Mouse (Mus musculus) kidney, embryonic 15.5 days (tissue): ENCODE results near the gene Zfp991. TPM values are rescaled to one million over a fixed set of nuclear protein-coding genes. Genes with fewer than 3 reads are reported as not detected.
"Not testable (repeated sequence)": the region's sequence is repeated elsewhere in the genome, so short reads cannot be mapped to it uniquely, and the experiment has no call there.

Experiments used
- ATAC-seq: fragments of 200-750 bp; cut with Nextera tagmentation; replicated peaks from 2 replicates; pipeline ENCODE4 v1.8.0; 2017; ENCODE audit warnings: moderate TSS enrichment; ENCODE audit not compliant: low FRiP score
- H3K27ac ChIP-seq: fragments of 300-500 bp; sonication (generic); 2 replicates; pipeline ENCODE4 v1.5.1; 2015; ENCODE audit warnings: mild to moderate bottlenecking, inconsistent platforms
- H3K27me3 ChIP-seq: fragments of 300-500 bp; sonication (generic); 2 replicates; pipeline ENCODE4 v1.6.1; 2015; ENCODE audit warnings: inconsistent platforms
- H3K36me3 ChIP-seq: fragments of 300-500 bp; sonication (generic); 2 replicates; pipeline ENCODE4 v1.6.1; 2015; ENCODE audit warnings: inconsistent platforms
- H3K4me1 ChIP-seq: fragments of 300-500 bp; sonication (generic); 2 replicates; pipeline ENCODE4 v1.6.1; 2015; ENCODE audit warnings: inconsistent platforms
- H3K4me2 ChIP-seq: fragments of 300-500 bp; sonication (generic); 2 replicates; pipeline ENCODE4 v1.6.1; 2015; ENCODE audit warnings: moderate library complexity, mild to moderate bottlenecking, inconsistent platforms
- H3K4me3 ChIP-seq: fragments of 300-500 bp; sonication (generic); replicated peaks from 2 replicates; pipeline ENCODE4 v1.5.1; 2015; ENCODE audit warnings: mild to moderate bottlenecking, inconsistent platforms
- H3K9ac ChIP-seq: fragments of 300-500 bp; sonication (generic); 2 replicates; pipeline ENCODE4 v1.6.1; 2015; ENCODE audit warnings: mild to moderate bottlenecking, inconsistent platforms
- H3K9me3 ChIP-seq: fragments of 300-500 bp; sonication (generic); replicated peaks from 2 replicates; pipeline ENCODE4 v1.6.1; 2016; ENCODE audit warnings: inconsistent platforms
- WGBS: fragments of 180-500 bp; shearing (Covaris S2); methylation state at CpG from one replicate; pipeline ENCODE4 v1.1.7; 2015; ENCODE audit warnings: mixed read lengths; 5-methylcytosine and 5-hydroxymethylcytosine counted together
- polyA plus RNA-seq: library from polyadenylated mRNA; unstranded; fragments of >200 nt; fragmentation: Nextera tagmentation; extraction: Ambion mirVana; gene quantifications from 2 replicates; pipeline ENCODE4 v1.2.1, GENCODE M21; 2015

The Zfp991 gene
- polyA plus RNA-seq, 1 experiment from 2014 or later, result 6.9 TPM

GRCm38 (mm10) chr4:147195186-147195585, 63.3 kb downstream of the Zfp991 start:
- not testable (repeated sequence) for ATAC-seq, H3K27me3 ChIP-seq, H3K36me3 ChIP-seq, H3K27ac ChIP-seq, H3K4me2 ChIP-seq, H3K9me3 ChIP-seq, H3K4me1 ChIP-seq, H3K4me3 ChIP-seq, H3K9ac ChIP-seq
- 83% methylated on average over 7 of the region's 9 CpGs for WGBS

GRCm38 (mm10) chr4:147197210-147197609, 65.4 kb downstream of the Zfp991 start:
- H3K4me3 ChIP-seq, H3K27ac ChIP-seq, H3K9ac ChIP-seq, H3K27me3 ChIP-seq, H3K4me2 ChIP-seq, H3K9me3 ChIP-seq, H3K36me3 ChIP-seq, H3K4me1 ChIP-seq, ATAC-seq: not testable (repeated sequence)
- WGBS, result 91% methylated on average over 2 of the region's 2 CpGs

- H3K36me3 ChIP-seq, H3K4me3 ChIP-seq, H3K4me2 ChIP-seq, H3K4me1 ChIP-seq, H3K9ac ChIP-seq, H3K27me3 ChIP-seq, H3K9me3 ChIP-seq, H3K27ac ChIP-seq: not testable (repeated sequence)
- WGBS, result 77% methylated on average over 6 of the region's 6 CpGs
- 0 out of 2 replicates have a peak, but pooled peaks have one; percentile 44 for ATAC-seq
Measured at GRCm38 (mm10) chr4:147199055-147199750, 67.4 kb downstream of the Zfp991 start.

DNA sequence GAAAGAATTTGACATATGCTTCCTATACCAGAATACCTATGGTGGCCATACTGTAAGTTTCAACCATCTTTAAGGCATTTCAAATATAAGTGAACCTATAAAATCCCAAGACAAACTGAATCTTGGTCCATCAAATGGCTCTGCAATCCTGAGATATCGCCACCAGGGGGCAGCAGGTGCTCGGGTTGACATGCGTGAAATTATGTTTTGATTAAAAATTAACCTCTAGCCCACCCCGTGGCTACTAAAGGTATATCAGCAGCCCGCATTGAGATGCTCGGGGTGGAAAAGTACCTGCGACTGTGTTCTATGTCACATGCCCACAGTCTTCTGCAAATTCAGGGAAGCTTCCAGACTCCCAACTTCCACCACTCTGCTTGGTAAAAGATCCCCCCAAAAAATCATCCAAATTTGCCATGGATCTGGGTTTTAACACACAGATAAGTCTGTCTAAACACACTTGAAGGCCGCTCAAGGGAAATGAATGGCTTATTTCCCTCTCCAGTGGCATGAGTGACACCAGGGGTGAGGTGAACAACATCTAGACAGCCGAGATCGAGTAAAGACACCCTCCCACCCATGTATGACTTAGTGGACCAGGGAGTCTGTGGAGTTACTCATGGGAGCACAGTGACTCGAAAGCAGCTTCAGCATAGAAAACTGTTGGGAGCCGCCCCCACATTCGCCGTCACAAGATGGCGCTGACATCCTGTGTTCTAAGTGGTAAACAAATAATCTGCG, 70.3 kb downstream of the Zfp991 start:
- H3K4me2 ChIP-seq, result not testable (repeated sequence)

DNA sequence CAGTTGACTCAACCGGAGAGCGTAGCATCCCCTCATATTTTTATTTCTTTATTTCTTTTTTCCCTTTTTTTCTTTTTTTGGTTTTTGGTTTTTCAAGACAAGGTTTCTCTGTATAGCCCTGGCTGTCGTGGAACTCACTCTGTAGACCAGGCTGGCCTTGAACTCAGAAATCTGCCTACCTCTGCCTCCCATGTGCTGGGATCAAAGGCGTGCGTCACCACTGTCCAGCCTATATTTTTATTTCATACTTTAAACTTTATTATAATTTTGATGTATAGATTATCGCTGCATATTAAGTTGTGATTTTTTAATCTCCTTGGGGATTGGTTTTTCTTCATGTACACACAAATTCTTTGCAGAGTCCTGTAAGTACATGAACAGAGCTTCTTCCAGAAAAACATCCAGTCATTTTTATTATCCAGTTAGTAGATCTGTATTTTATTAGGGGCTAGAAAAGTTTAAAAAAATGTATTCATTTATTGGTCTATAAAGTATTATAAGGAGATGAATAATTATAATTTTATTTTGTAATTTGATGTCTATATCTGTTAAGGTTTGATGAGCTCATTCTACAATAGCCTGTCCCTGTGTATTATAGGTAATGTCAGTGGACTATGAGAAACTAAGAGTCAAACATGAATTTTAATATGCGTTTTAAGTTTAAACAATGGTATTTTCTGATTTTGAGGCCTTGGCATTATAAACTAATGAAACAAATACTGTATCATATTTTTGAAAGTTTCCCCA, 80.5 kb downstream of the Zfp991 start:
- not testable (repeated sequence) for H3K36me3 ChIP-seq, ATAC-seq, H3K4me2 ChIP-seq, H3K27me3 ChIP-seq, H3K9ac ChIP-seq, H3K27ac ChIP-seq, H3K4me3 ChIP-seq, H3K4me1 ChIP-seq, H3K9me3 ChIP-seq
- WGBS, result 94% methylated on average over 3 of the region's 7 CpGs

More for the DNA sequence above, 70.3 kb downstream of the Zfp991 start:
- H3K4me1 ChIP-seq, H3K9me3 ChIP-seq, H3K27ac ChIP-seq, H3K27me3 ChIP-seq, H3K36me3 ChIP-seq, H3K4me3 ChIP-seq, H3K9ac ChIP-seq: not testable (repeated sequence)
- 84% methylated on average over 15 of the region's 16 CpGs for WGBS
- 0 out of 2 replicates have a peak, but pooled peaks have one; percentile 58 for ATAC-seq

GRCm38 (mm10) chr4:147214233-147214632, 82.4 kb downstream of the Zfp991 start:
- not testable (repeated sequence) for ATAC-seq
- no CpG with 5 or more reads among the region's 1 CpGs for WGBS

DNA sequence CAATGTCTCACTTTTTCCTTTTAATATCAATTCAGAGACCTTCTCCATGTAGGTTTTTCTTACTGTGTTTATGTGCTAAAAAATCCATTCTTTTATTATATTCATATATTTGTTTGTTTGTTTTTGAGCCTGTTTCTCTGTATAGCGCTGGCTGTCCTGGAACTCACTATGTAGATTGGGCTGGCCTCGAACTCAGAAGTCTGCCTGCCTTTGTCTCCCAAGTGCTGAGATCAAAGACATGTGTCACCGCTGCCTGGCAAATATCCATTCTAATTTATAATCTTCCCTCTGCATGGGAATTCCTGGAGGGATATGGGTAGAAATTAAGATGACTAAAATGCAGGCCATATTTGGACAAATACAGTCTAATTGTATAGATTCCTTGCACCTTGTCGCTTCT, 85.8 kb downstream of the Zfp991 start:
- H3K4me2 ChIP-seq, H3K36me3 ChIP-seq, H3K4me3 ChIP-seq, ATAC-seq, H3K27ac ChIP-seq, H3K9ac ChIP-seq, H3K4me1 ChIP-seq, H3K27me3 ChIP-seq: not testable (repeated sequence)
- H3K9me3 ChIP-seq, result peaks cover 16% of the 10 kb centered on the region
- 72% methylated on average over 3 of the region's 4 CpGs for WGBS

More at GRCm38 (mm10) chr4:147214233-147214632, 82.4 kb downstream of the Zfp991 start:
- H3K4me2 ChIP-seq, H3K4me1 ChIP-seq, H3K27ac ChIP-seq, H3K27me3 ChIP-seq, H3K9me3 ChIP-seq, H3K9ac ChIP-seq, H3K4me3 ChIP-seq, H3K36me3 ChIP-seq: not testable (repeated sequence)

GRCm38 (mm10) chr4:147219319-147220070, 87.7 kb downstream of the Zfp991 start:
- peak overlapping the region; percentile 47 for H3K4me2 ChIP-seq
- H3K27ac ChIP-seq, H3K36me3 ChIP-seq, H3K4me1 ChIP-seq, H3K9ac ChIP-seq, H3K27me3 ChIP-seq, ATAC-seq: not testable (repeated sequence)
- WGBS, result 75% methylated on average over 51 of the region's 51 CpGs
- H3K9me3 ChIP-seq, result peaks cover 21% of the 10 kb centered on the region
- H3K4me3 ChIP-seq, result peak overlapping the region; percentile 42

GRCm38 (mm10) chr4:147220226-147220625, 88.4 kb downstream of the Zfp991 start:
- not testable (repeated sequence) for ATAC-seq, H3K4me1 ChIP-seq, H3K36me3 ChIP-seq, H3K9ac ChIP-seq, H3K4me3 ChIP-seq, H3K27ac ChIP-seq, H3K27me3 ChIP-seq, H3K4me2 ChIP-seq
- peaks cover 27% of the 10 kb centered on the region for H3K9me3 ChIP-seq
- WGBS, result 77% methylated on average over 16 of the region's 20 CpGs

- not testable (repeated sequence) for H3K27me3 ChIP-seq, H3K9ac ChIP-seq, H3K36me3 ChIP-seq, H3K4me3 ChIP-seq, H3K4me2 ChIP-seq, H3K27ac ChIP-seq, H3K4me1 ChIP-seq, ATAC-seq
- H3K9me3 ChIP-seq, result peaks cover 33% of the 10 kb centered on the region
- WGBS, result 83% methylated on average over 5 of the region's 5 CpGs
Measured at GRCm38 (mm10) chr4:147222021-147222420, 90.2 kb downstream of the Zfp991 start.

- H3K9me3 ChIP-seq, result peaks cover 33% of the 10 kb centered on the region
- ATAC-seq, H3K27ac ChIP-seq, H3K27me3 ChIP-seq, H3K4me1 ChIP-seq, H3K9ac ChIP-seq, H3K4me3 ChIP-seq, H3K4me2 ChIP-seq, H3K36me3 ChIP-seq: not testable (repeated sequence)
- 95% methylated on average over 24 of the region's 24 CpGs for WGBS
Measured at GRCm38 (mm10) chr4:147223778-147224435, 92.1 kb downstream of the Zfp991 start.
